Mouse (Mus musculus) CH12.LX (cell line): Measurements from ENCODE around the gene Hoxa7. TPM values are rescaled to one million over a fixed set of nuclear protein-coding genes. Genes with fewer than 3 reads are reported as not detected.

ENCODE experiments used
- DNase-seq: peaks from one replicate; pipeline ENCODE4 v3.0.0-alpha.2; 2013; ENCODE audit errors: extremely low read depth
- H3K27ac ChIP-seq: 2 replicates; pipeline ENCODE4 v1.5.1; 2012; ENCODE audit warnings: low read depth, mild to moderate bottlenecking, control low read depth, moderate library complexity; ENCODE audit not compliant: insufficient read depth
- H3K27me3 ChIP-seq: replicated peaks from 2 replicates; pipeline ENCODE3; 2012; ENCODE audit warnings: inconsistent platforms
- H3K36me3 ChIP-seq, 2 experiments: replicated peaks in 1 of 2; 2 replicates each; pipeline versions ENCODE3 to v1.6.1; 2012; ENCODE audit warnings: inconsistent platforms in 1 of 2, low read length in 1 of 2, mild to moderate bottlenecking in 1 of 2, mixed read lengths in 1 of 2, moderate library complexity in 1 of 2; ENCODE audit not compliant: control insufficient read depth in 1 of 2, insufficient read depth in 1 of 2
- H3K4me1 ChIP-seq, 2 experiments: 2 replicates each; pipeline ENCODE4 v1.6.1; 2012; ENCODE audit warnings: inconsistent platforms in 1 of 2, moderate library complexity in 1 of 2; ENCODE audit not compliant: insufficient read depth in 2 of 2, control insufficient read depth in 1 of 2
- H3K4me2 ChIP-seq: 2 replicates; pipeline ENCODE4 v1.6.1; 2012; ENCODE audit warnings: low read depth, mild to moderate bottlenecking, control low read depth; ENCODE audit not compliant: poor library complexity, insufficient read depth, severe bottlenecking
- H3K4me3 ChIP-seq, 3 experiments: fragments of 150-350 bp in 1 of 3; sonication (generic) in 1 of 3; replicated peaks in 1 of 3; 2 replicates each; pipeline versions ENCODE3 to v1.5.1; 2011 to 2012; ENCODE audit warnings: low read depth in 2 of 3, low read length in 2 of 3, mild to moderate bottlenecking in 2 of 3, moderate library complexity in 2 of 3, control low read depth in 1 of 3, improper control_type of control experiment in 1 of 3, inconsistent platforms in 1 of 3, mixed read lengths in 1 of 3; ENCODE audit not compliant: poor library complexity in 1 of 3
- H3K79me2 ChIP-seq: replicated peaks from 2 replicates; pipeline ENCODE4 v1.6.1; 2012; ENCODE audit warnings: mild to moderate bottlenecking, moderate library complexity; ENCODE audit not compliant: control insufficient read depth, poor library complexity, insufficient read depth, severe bottlenecking; ENCODE audit errors: extremely low read depth
- H3K9ac ChIP-seq: 2 replicates; pipeline ENCODE4 v1.6.1; 2012; ENCODE audit warnings: low read depth, mild to moderate bottlenecking, control low read depth, moderate library complexity; ENCODE audit not compliant: insufficient read depth
- H3K9me3 ChIP-seq: replicated peaks from 2 replicates; pipeline ENCODE3; 2012; ENCODE audit warnings: low read length, inconsistent platforms, mixed read lengths
- BHLHE40 ChIP-seq: IDR thresholded peaks from 2 replicates; pipeline ENCODE4 v1.6.1; 2011; ENCODE audit warnings: mild to moderate bottlenecking, low read depth, low read length, improper control_type of control experiment
- CHD2 ChIP-seq: IDR thresholded peaks from 2 replicates; pipeline ENCODE4 v1.6.1; 2011; ENCODE audit warnings: low read length, improper control_type of control experiment
- EP300 ChIP-seq: IDR thresholded peaks from 2 replicates; pipeline ENCODE4 v1.6.1; 2011; ENCODE audit warnings: low read length, improper control_type of control experiment
- HCFC1 ChIP-seq: IDR thresholded peaks from 2 replicates; pipeline ENCODE4 v1.6.1; 2012; ENCODE audit warnings: low read depth, mild to moderate bottlenecking, inconsistent platforms, low read length, improper control_type of control experiment
- IRF4 ChIP-seq: IDR thresholded peaks from 2 replicates; pipeline ENCODE4 v1.6.1; 2014; ENCODE audit warnings: low read depth, mild to moderate bottlenecking, inconsistent platforms, low read length, improper control_type of control experiment
- JUN ChIP-seq: IDR thresholded peaks from 2 replicates; pipeline ENCODE4 v1.6.1; 2011; ENCODE audit warnings: low read depth, mild to moderate bottlenecking, low read length, improper control_type of control experiment, moderate library complexity; ENCODE audit not compliant: insufficient read depth
- KAT2A ChIP-seq: IDR thresholded peaks from 2 replicates; pipeline ENCODE4 v1.6.1; 2012; ENCODE audit warnings: low read length, improper control_type of control experiment, inconsistent platforms; ENCODE audit not compliant: insufficient replicate concordance
- MAFK ChIP-seq: IDR thresholded peaks from 2 replicates; pipeline ENCODE4 v1.6.1; 2011; ENCODE audit warnings: low read length, improper control_type of control experiment; ENCODE audit not compliant: insufficient replicate concordance
- MAX ChIP-seq: IDR thresholded peaks from 2 replicates; pipeline ENCODE4 v1.6.1; 2011; ENCODE audit warnings: low read length, improper control_type of control experiment
- MEF2A ChIP-seq: IDR thresholded peaks from 2 replicates; pipeline ENCODE4 v1.6.1; 2014; ENCODE audit warnings: low read depth, mild to moderate bottlenecking, inconsistent platforms, low read length, improper control_type of control experiment, borderline replicate concordance
- MYC ChIP-seq: IDR thresholded peaks from 2 replicates; pipeline ENCODE4 v1.6.1; 2011; ENCODE audit warnings: low read depth, mild to moderate bottlenecking, improper control_type of control experiment, low read length
- NELFE ChIP-seq: IDR thresholded peaks from 2 replicates; pipeline ENCODE4 v1.6.1; 2011; ENCODE audit warnings: low read depth, low read length, improper control_type of control experiment
- PAX5 ChIP-seq: IDR thresholded peaks from 2 replicates; pipeline ENCODE4 v1.6.1; 2012; ENCODE audit warnings: low read length, inconsistent platforms, mixed read lengths
- POLR2AphosphoS2 ChIP-seq: IDR thresholded peaks from 2 replicates; pipeline ENCODE4 v1.6.1; 2011; ENCODE audit warnings: low read depth, low read length, improper control_type of control experiment
- RAD21 ChIP-seq: IDR thresholded peaks from 2 replicates; pipeline ENCODE4 v1.6.1; 2011; ENCODE audit warnings: low read depth, mild to moderate bottlenecking, low read length, improper control_type of control experiment, moderate library complexity
- RCOR1 ChIP-seq: conservative IDR thresholded peaks from 2 replicates; pipeline ENCODE4 v1.6.1; 2012; ENCODE audit warnings: low read depth, mild to moderate bottlenecking, inconsistent platforms, low read length, improper control_type of control experiment
- SIN3A ChIP-seq: IDR thresholded peaks from 2 replicates; pipeline ENCODE4 v1.6.1; 2012; ENCODE audit warnings: low read length, improper control_type of control experiment, inconsistent platforms
- SMC3 ChIP-seq: IDR thresholded peaks from 2 replicates; pipeline ENCODE4 v1.6.1; 2011; ENCODE audit warnings: low read depth, low read length, improper control_type of control experiment
- UBTF ChIP-seq: IDR thresholded peaks from 2 replicates; pipeline ENCODE4 v1.6.1; 2012; ENCODE audit warnings: low read depth, mild to moderate bottlenecking, inconsistent platforms, low read length, improper control_type of control experiment, moderate library complexity
- USF2 ChIP-seq: conservative IDR thresholded peaks from 2 replicates; pipeline ENCODE4 v1.6.1; 2011; ENCODE audit warnings: low read depth, low read length, improper control_type of control experiment
- ZKSCAN1 ChIP-seq: IDR thresholded peaks from 2 replicates; pipeline ENCODE4 v1.6.1; 2012; ENCODE audit warnings: low read depth, inconsistent platforms, low read length, improper control_type of control experiment, borderline replicate concordance
- ZMIZ1 ChIP-seq: IDR thresholded peaks from 2 replicates; pipeline ENCODE4 v1.6.1; 2012; ENCODE audit warnings: low read depth, mild to moderate bottlenecking, inconsistent platforms, low read length, improper control_type of control experiment
- ZNF384 ChIP-seq: IDR thresholded peaks from 2 replicates; pipeline ENCODE4 v1.6.1; 2012; ENCODE audit warnings: low read depth, low read length, improper control_type of control experiment, inconsistent platforms
- dilution Hi-C: fragments of 300-500 bp; cut with MboI; formaldehyde crosslinking; loops from 2 replicates; pipeline ENCODE4 v1.14.3; 2020; ENCODE audit warnings: low sequenced_read_pairs; ENCODE audit not compliant: extremely low pct_unique_long_range_greater_than_20kb, extremely low pct_ligation_motif_present
- in situ Hi-C: fragments of 300-500 bp; cut with MboI; formaldehyde crosslinking; loops from 3 replicates; pipeline ENCODE4 v1.14.3; 2019; ENCODE audit warnings: low sequenced_read_pairs, low pct_ligation_motif_present, low pct_unique_long_range_greater_than_20kb, mixed read lengths
- polyA plus RNA-seq: library from polyadenylated mRNA; unstranded; fragments of >175 nt; gene quantifications from 2 replicates; pipeline ENCODE4 v1.2.1, GENCODE M21; 2012; ENCODE audit warnings: low read depth; ENCODE audit not compliant: insufficient read length
- total RNA-seq, 2 experiments: library from RNA; depleted of rRNA; stranded (reverse); fragments of 300-350 nt in 1 of 2; fragments of >200 nt in 1 of 2; gene quantifications; 2 replicates each; pipeline ENCODE4 v1.2.3; 2012 to 2014

Hoxa7 gene
- total and polyA plus RNA-seq, 3 experiments = 1.0 to 1.4 (median 1.1) TPM

DNA sequence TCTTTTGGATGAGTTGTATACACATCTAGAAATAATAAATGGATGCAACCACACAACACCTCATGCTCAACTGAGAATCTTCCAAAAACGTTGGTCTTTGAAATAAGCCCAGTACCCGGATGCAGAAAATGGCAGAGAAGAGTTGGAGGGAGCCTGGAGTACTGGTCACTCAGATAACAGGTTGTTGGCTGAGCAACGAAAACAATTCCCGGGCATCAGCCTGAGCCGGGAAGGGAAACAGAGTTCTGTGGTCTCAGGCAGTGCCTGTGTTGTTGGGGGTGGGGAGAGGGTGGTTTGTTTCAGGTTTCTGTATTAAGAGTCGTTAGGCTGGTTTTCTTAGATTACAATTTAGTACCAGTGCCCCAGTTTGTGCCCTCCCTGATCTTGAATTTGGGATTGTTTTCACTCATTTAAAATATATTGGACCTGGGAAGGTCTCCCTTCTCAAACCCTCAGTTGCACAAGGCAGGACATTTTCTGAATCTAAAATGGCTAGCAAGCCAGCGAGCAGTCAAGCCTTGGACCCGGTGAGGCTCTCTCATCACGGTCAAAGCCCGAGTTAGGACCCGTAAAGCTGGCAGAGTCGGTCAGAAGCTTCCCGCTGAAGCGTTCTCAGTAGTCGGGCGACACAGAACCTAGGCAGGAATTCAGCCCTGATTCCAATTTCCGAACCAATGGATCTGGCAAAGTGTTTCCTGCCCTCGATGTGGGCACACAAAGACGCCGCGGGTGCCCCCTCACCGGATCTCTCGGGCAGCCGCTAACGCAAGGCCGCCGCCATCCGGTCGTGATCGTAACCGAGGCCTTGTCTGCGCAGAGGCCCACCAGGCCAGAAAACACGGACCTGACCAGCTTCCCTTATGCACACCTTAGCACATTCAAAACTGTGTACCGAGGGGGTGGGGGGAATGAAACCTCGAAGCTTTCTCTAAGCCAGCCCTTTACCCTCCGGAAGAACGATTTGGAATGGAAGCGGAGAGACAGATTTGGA, 7.1 kb upstream of the Hoxa7 start:
- no peaks in the 10 kb centered on the region for H3K27me3 ChIP-seq
- in situ Hi-C loops = loop anchor here (10.0 kb wide), 2 partner anchors 644 to 1014 kb away; no protein-coding TSS in a partner anchor
- no peak for DNase-seq

DNA sequence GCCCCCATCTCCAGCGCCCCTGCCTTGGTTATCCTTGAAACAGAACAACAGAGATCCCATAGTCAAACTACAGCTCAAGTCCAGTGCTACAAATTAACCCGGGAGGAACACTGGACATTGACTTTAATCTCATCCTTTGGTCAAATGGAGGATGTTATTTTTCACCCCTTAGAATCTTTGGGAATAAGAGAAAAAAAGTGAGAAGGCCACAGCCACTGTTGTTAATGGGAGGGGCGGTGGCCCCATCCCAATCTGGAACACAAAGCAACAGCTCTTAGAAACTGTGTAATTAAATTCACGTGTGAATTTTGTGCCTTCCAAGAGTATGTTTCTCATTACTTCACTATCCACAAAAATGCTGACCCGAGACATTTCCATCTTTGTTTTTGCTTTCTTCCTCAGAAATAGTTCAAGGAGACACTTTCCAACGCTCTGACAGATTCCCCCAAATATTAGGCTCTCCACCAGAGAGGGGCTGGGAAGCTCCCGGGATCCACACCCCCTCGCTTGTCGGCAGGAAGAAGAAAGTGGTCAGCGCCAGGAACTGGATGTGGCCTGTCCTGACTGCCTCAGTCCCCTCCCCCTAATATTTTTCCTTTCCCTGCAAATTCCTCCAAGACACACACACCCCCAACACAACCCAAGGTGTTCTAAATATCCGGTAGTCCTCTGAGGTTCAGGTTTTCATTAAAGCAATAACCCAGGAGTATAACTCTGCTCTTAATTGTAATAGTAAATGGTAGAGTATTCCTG, 6.0 kb upstream of the Hoxa7 start:
- no peaks in the 10 kb centered on the region for H3K79me2 ChIP-seq
- H3K4me3 ChIP-seq = no peak overlapping the region
- H3K36me3 ChIP-seq = peaks cover 9 to 42% of the 10 kb centered on the region in 2 experiments
- H3K27ac ChIP-seq = no peak overlapping the region
- H3K9ac ChIP-seq = no peak overlapping the region
- dilution Hi-C loops (no loop called here), in situ Hi-C loops (loop anchor here (10.0 kb wide), 2 partner anchors 643 to 1013 kb away; no protein-coding TSS in a partner anchor)
- no peak for TF ChIP-seq ZMIZ1
- TF ChIP-seq RCOR1 = no peak
- TF ChIP-seq PAX5 = no peak
- TF ChIP-seq POLR2AphosphoS2 = no peak
- no peak for TF ChIP-seq ZKSCAN1
- no peak for TF ChIP-seq SIN3A
- TF ChIP-seq IRF4 = no peak
- TF ChIP-seq MAFK = no peak
- no peak for TF ChIP-seq KAT2A
- TF ChIP-seq USF2 = no peak
- TF ChIP-seq MYC = no peak
- TF ChIP-seq EP300 = no peak
- no peak for TF ChIP-seq HCFC1
- no peak for TF ChIP-seq MAX
- TF ChIP-seq RAD21 = no peak
- TF ChIP-seq CHD2 = no peak
- no peaks in the 10 kb centered on the region for H3K4me1 ChIP-seq
- H3K9me3 ChIP-seq = peaks cover 32% of the 10 kb centered on the region
- H3K4me2 ChIP-seq = no peak overlapping the region
- no peaks in the 10 kb centered on the region for H3K27me3 ChIP-seq
- DNase-seq = no peak

More for the DNA sequence above, 7.1 kb upstream of the Hoxa7 start:
- Histone ChIP-seq H3K4me3 (no peak overlapping the region), H3K4me2 (no peak overlapping the region), H3K4me1 (no peaks in the 10 kb centered on the region), H3K9me3 (peaks cover 43% of the 10 kb centered on the region), H3K27ac (no peak overlapping the region), H3K79me2 (no peaks in the 10 kb centered on the region), H3K36me3 (peaks cover 9 to 53% of the 10 kb centered on the region in 2 experiments), H3K9ac (no peak overlapping the region)
- TF ChIP-seq CHD2 = no peak
- TF ChIP-seq MAFK = no peak
- TF ChIP-seq ZNF384 = no peak
- TF ChIP-seq SIN3A = no peak
- TF ChIP-seq JUN = no peak
- no peak for TF ChIP-seq POLR2AphosphoS2
- no peak for TF ChIP-seq MEF2A
- TF ChIP-seq MAX = no peak
- TF ChIP-seq NELFE = no peak
- no peak for TF ChIP-seq UBTF
- no peak for TF ChIP-seq RAD21
- TF ChIP-seq SMC3 = no peak
- TF ChIP-seq BHLHE40 = no peak
- dilution Hi-C loops = no loop called here
